Mouse (Mus musculus): Measurements from ENCODE around the gene Il7r. TPM values are rescaled to one million over a fixed set of nuclear protein-coding genes. Genes with fewer than 3 reads are reported as not detected.

The Il7r gene
- 0.14 and 0.19 TPM in 2 replicates for polyA plus RNA-seq (2012)

DNA sequence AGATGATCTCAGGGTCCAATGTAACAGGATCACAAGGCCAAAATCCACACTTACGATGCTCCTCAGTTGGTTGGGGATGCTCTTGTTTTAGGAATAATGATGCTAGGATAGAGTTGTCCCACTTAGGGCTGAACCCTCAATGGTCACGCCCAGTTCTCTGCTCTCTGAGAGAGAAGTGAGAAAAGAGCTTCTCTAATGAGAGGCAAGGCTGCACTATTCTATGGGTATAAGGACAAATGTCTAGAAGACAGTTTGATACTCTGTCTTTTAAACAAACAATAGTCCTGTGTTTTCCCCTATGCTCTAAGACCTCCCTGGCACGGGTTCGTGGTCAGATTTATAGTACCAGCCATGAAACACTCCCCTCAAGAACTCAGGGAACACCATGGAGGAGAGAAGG, at the start of gene Il7r:
TSS of gene Il7r (minus strand) at position 101 of the 400 bp plus-strand sequence.

Other genes with a start within 250 kb of the Il7r start
- not detected in 2 replicates for gene Ugt3a2, start 194.6 kb downstream of the Il7r start, polyA plus RNA-seq (2012)
- gene Capsl, start 94.1 kb downstream of the Il7r start, polyA plus RNA-seq (2012) = 0.24 and 0.57 TPM in 2 replicates
- gene Spef2, start 218.7 kb upstream of the Il7r start, polyA plus RNA-seq (2012) = 0.10 and 0.12 TPM in 2 replicates

Measured in megakaryocyte-erythroid progenitor cell, adult 5 weeks (primary cell).